Mouse (Mus musculus) forebrain, embryonic 15.5 days (tissue): ENCODE data around the gene Lrrc28. TPM values are rescaled to one million over a fixed set of nuclear protein-coding genes. Genes with fewer than 3 reads are reported as not detected.

Experiments
- ATAC-seq: fragments of 200-750 bp; cut with Nextera tagmentation; replicated peaks from 2 replicates; pipeline ENCODE4 v1.8.0; 2017; ENCODE audit warnings: mild to moderate bottlenecking, moderate TSS enrichment, moderate library complexity
- H3K27ac ChIP-seq: fragments of 300-500 bp; sonication (generic); replicated peaks from 2 replicates; pipeline ENCODE4 v1.5.1; 2015; ENCODE audit warnings: mild to moderate bottlenecking, inconsistent platforms
- H3K27me3 ChIP-seq: fragments of 300-500 bp; sonication (generic); 2 replicates; pipeline ENCODE4 v1.6.1; 2015; ENCODE audit warnings: inconsistent platforms
- H3K36me3 ChIP-seq: fragments of 300-500 bp; sonication (generic); 2 replicates; pipeline ENCODE4 v1.6.1; 2015; ENCODE audit warnings: mild to moderate bottlenecking, inconsistent platforms
- H3K4me1 ChIP-seq: fragments of 300-500 bp; sonication (generic); 2 replicates; pipeline ENCODE4 v1.6.1; 2015; ENCODE audit warnings: inconsistent platforms
- H3K4me2 ChIP-seq: fragments of 300-500 bp; sonication (generic); replicated peaks from 2 replicates; pipeline ENCODE4 v1.6.1; 2015; ENCODE audit warnings: mild to moderate bottlenecking, inconsistent platforms
- H3K4me3 ChIP-seq: fragments of 300-500 bp; sonication (generic); 2 replicates; pipeline ENCODE4 v1.5.1; 2015; ENCODE audit warnings: mild to moderate bottlenecking, inconsistent platforms
- H3K9ac ChIP-seq: fragments of 300-500 bp; sonication (generic); replicated peaks from 2 replicates; pipeline ENCODE4 v1.6.1; 2015; ENCODE audit warnings: mild to moderate bottlenecking, inconsistent platforms
- H3K9me3 ChIP-seq: fragments of 300-500 bp; sonication (generic); 2 replicates; pipeline ENCODE4 v1.6.1; 2016; ENCODE audit warnings: inconsistent platforms
- WGBS: fragments of 180-500 bp; shearing (Covaris S2); methylation state at CpG from one replicate; pipeline ENCODE4 v1.1.7; 2015; ENCODE audit warnings: mixed read lengths; 5-methylcytosine and 5-hydroxymethylcytosine counted together
- polyA plus RNA-seq: library from polyadenylated mRNA; unstranded; fragments of >200 nt; fragmentation: Nextera tagmentation; extraction: Ambion mirVana; gene quantifications from 2 replicates; pipeline ENCODE4 v1.2.1, GENCODE M21; 2015

Lrrc28 gene
- polyA plus RNA-seq, 1 experiment from 2014 or later = 31.0 TPM

DNA sequence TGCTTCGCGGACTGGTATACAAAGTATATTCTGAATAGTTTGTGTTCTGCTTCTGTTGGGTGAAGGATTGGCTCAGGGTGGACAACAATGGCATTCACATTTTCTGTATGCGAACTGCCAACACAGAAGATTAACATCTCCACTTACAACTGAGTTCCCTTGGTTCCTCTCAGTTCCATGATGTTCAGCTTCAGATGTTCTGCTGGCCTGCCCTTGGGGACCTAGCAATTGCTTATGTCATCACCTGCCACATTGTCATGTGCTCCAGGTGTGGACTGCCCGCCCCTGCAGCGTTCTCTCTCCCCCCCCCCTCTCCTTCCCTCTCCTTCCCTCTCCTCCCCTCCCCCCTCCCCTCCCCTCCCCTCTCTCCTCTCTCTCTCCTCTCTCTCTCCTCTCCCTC, 58.6 kb downstream of the Lrrc28 start:
- Histone ChIP-seq H3K27me3 (no peaks in the 10 kb centered on the region), H3K4me1 (no peaks in the 10 kb centered on the region), H3K9ac (no peak overlapping the region), H3K4me3 (no peak overlapping the region), H3K4me2 (no peak overlapping the region), H3K27ac (no peak overlapping the region), H3K9me3 (no peaks in the 10 kb centered on the region), H3K36me3 (no peaks in the 10 kb centered on the region)
- 68% methylated on average over 5 of the region's 5 CpGs for whole genome bisulfite sequencing
- ATAC-seq = no peak

DNA sequence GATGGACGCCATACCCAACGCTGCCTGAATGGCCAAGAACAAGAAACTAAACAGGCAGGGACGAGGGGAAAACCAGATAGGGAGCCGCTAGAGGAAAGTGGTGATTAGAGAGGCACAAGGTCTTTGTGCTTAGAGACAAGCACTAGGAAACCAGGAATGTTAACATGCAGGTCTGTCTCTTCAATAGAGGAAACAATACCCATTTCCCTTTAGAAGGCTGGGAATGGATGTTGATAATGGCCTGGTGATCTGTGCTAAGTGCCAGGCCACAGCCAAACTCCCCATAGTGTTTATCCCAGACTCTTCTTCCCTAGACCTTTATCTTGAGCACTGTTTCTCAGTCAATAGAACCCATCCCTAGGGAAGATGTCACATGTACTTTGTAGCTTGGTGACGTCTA, 61.2 kb downstream of the Lrrc28 start:
- WGBS = 75% methylated on average over 5 of the region's 5 CpGs
- Histone ChIP-seq H3K9me3 (no peaks in the 10 kb centered on the region), H3K4me2 (no peak overlapping the region), H3K4me1 (no peaks in the 10 kb centered on the region), H3K27me3 (no peaks in the 10 kb centered on the region), H3K4me3 (no peak overlapping the region), H3K9ac (no peak overlapping the region), H3K36me3 (no peaks in the 10 kb centered on the region), H3K27ac (no peak overlapping the region)
- no peak for ATAC-seq

DNA sequence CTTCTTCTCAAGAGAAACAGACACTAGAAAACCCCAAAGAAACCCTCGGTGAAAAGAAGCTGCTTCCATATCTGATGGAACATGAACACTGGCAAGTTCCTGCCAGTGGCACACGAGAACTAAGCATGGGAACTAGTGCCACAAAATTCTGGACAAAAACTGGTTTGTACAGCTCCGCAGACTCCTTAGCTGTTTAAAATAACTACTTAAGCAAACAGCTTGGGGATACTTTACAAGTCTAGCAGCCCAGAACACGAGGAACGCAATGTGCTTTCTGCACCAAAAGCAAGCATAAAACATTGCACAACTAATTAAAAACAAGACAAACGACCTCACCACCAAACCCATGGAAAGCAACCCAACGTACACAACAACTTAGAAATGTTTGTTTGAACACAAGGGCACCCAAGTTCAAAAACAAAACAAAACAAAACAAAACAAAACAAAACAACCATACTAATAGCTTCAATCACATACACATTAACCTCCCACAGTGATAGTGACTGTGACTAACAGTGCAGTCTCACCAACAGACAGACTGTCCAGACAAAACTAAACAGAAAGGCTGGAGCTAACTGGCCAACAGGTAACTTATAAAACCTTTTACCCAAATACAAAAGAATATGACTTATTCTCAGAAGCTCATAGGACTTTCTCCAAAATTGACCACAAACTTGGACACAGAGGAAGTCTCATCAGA, 66.1 kb downstream of the Lrrc28 start:
- Histone ChIP-seq H3K27ac (no peak overlapping the region), H3K27me3 (no peaks in the 10 kb centered on the region), H3K9ac (no peak overlapping the region), H3K4me1 (no peaks in the 10 kb centered on the region), H3K4me2 (no peak overlapping the region), H3K4me3 (no peak overlapping the region), H3K36me3 (no peaks in the 10 kb centered on the region), H3K9me3 (no peaks in the 10 kb centered on the region)
- ATAC-seq = no peak
- 57% methylated on average over 7 of the region's 7 CpGs for WGBS

DNA sequence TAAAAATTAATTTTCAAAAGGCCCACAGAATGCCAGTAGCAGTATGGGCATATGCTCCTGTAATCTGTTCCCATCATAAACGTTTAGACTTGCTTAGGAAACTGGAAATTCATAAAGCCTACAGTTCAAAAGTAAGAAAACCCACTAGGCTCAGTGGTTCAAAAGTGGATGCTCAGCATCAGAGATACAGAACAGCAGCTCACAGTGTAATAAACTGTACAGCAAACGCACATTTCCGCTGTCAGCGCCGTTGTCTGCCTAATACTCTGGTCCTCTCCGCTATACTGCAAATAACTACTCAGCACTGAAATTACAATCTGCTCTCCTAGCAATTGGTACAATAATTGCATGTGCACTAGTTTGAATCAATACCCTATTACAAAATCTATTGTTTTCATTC, 67.0 kb downstream of the Lrrc28 start:
- no peaks in the 10 kb centered on the region for H3K27me3 ChIP-seq
- H3K4me2 ChIP-seq = no peak overlapping the region
- WGBS = 82% methylated on average over 6 of the region's 6 CpGs
- no peaks in the 10 kb centered on the region for H3K36me3 ChIP-seq
- no peaks in the 10 kb centered on the region for H3K9me3 ChIP-seq
- no peak overlapping the region for H3K4me3 ChIP-seq
- no peak for ATAC-seq
- no peak overlapping the region for H3K9ac ChIP-seq
- no peak overlapping the region for H3K27ac ChIP-seq
- no peaks in the 10 kb centered on the region for H3K4me1 ChIP-seq

DNA sequence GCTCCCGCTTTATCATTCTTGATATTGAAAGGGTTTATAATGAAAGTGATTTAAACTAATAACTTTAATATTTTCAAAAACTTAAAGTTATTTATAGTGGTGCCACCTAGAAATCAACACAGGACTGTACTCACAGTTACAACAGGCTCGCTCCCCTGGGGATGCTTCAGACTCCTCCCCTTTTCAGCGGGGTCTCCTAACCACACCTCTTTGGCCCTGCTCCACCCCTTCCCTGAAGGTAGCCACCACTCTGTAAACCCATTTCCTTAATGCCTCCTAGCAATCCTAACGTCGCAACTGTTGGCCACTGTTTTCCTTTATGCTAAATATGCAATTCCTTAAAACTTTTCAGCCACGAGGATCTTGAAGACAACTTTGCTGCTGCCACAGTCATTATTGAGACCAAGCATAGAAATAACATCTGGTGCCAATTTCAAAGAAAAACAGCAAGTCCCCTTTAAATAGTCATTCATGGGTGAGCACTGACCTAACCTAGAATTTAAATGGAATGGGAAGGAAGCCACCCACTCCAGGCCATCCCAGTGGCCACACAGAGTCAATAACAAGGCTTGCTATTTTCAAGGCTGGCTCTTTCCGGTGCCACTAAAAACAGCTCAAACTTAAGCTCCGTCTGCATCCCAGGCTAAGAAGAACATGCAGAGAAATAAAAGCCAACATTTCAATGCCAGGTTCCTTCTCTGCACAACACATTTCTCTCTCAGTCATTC, 78.4 kb downstream of the Lrrc28 start:
- Histone ChIP-seq H3K4me1 (0 out of 2 replicates have a peak, but pooled peaks cover 5% of the 10 kb centered on the region), H3K27me3 (no peaks in the 10 kb centered on the region), H3K4me3 (no peak overlapping the region), H3K9me3 (no peaks in the 10 kb centered on the region), H3K9ac (no peak overlapping the region), H3K27ac (no peak overlapping the region), H3K36me3 (no peaks in the 10 kb centered on the region), H3K4me2 (no peak overlapping the region)
- whole genome bisulfite sequencing = 73% methylated on average over 8 of the region's 8 CpGs
- no peak for ATAC-seq

DNA sequence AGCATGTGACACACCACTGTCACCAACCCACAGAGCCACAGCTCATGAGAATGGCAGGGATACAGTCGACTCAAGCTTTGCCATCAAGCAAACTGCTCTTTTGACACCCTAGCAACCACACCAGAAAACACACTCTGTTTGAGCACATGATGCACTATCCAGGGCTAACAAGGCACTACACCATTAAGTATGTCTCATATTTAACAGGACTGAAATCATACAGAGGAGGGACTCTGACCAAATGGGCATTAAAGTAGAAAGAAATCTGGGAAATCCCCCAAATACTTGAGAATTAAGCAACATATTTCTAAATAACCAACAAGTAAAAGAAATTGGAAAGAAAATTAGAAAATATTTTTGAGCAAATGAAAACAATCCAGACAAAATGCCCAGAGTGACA, 79.9 kb downstream of the Lrrc28 start:
- whole genome bisulfite sequencing = 83% methylated on average over 1 of the region's 1 CpGs
- no peak overlapping the region for H3K9ac ChIP-seq
- no peak overlapping the region for H3K27ac ChIP-seq
- 0 out of 2 replicates have a peak, but pooled peaks cover 5% of the 10 kb centered on the region for H3K4me1 ChIP-seq
- ATAC-seq = no peak
- H3K27me3 ChIP-seq = no peaks in the 10 kb centered on the region
- no peak overlapping the region for H3K4me3 ChIP-seq
- no peaks in the 10 kb centered on the region for H3K36me3 ChIP-seq
- H3K4me2 ChIP-seq = no peak overlapping the region
- no peaks in the 10 kb centered on the region for H3K9me3 ChIP-seq

DNA sequence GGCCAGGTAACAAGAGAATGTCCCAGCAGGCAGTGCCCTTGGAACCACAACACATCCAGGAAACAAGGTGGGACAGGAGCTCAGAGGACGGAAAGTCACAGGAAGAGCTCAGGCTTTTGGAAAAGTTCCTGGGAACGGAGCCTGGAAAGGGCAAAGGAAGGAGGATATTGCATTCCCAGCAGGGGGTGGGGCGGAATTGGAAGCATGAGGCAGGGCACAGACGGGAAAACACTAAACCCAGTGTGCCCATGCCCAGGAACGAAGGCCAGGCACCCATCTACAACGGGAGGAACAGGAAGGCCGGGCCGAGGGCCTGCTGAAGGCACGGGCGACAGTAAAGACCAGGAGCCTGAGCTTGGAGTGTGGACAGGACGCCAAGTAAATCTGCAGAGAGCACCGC, 82.9 kb downstream of the Lrrc28 start:
- H3K4me3 ChIP-seq = no peak overlapping the region

DNA sequence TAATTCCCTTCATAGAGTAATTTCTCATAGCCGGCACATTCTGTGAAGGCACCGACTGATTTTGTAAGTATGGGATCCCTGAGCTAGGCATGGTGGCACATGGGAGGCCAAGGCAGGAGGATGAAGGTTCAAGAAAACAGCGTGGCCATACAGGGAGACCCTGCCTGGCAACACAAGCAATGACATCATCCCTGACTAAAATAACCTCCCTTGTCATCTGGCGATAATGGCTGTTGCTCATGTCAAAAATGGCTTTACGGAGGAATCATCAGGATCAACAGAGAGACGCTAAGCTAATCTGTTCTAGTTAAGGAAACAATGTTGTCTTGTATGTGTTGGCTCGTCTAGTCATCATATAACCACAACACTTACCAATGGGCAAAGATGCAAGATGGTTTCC, 85.6 kb downstream of the Lrrc28 start:
- no peaks in the 10 kb centered on the region for H3K27me3 ChIP-seq
- H3K4me2 ChIP-seq = no peak overlapping the region
- WGBS = 83% methylated on average over 7 of the region's 7 CpGs
- no peaks in the 10 kb centered on the region for H3K36me3 ChIP-seq
- no peaks in the 10 kb centered on the region for H3K4me1 ChIP-seq
- H3K9me3 ChIP-seq = no peaks in the 10 kb centered on the region
- H3K27ac ChIP-seq = no peak overlapping the region
- H3K4me3 ChIP-seq = no peak overlapping the region
- no peak overlapping the region for H3K9ac ChIP-seq
- no peak for ATAC-seq

More for the DNA sequence above, 82.9 kb downstream of the Lrrc28 start:
- 72% methylated on average over 12 of the region's 12 CpGs for whole genome bisulfite sequencing
- Histone ChIP-seq H3K27ac (no peak overlapping the region), H3K4me2 (no peak overlapping the region), H3K36me3 (no peaks in the 10 kb centered on the region), H3K9me3 (no peaks in the 10 kb centered on the region), H3K27me3 (no peaks in the 10 kb centered on the region), H3K9ac (no peak overlapping the region), H3K4me1 (0 out of 2 replicates have a peak, but pooled peaks cover 5% of the 10 kb centered on the region)
- no peak for ATAC-seq

DNA sequence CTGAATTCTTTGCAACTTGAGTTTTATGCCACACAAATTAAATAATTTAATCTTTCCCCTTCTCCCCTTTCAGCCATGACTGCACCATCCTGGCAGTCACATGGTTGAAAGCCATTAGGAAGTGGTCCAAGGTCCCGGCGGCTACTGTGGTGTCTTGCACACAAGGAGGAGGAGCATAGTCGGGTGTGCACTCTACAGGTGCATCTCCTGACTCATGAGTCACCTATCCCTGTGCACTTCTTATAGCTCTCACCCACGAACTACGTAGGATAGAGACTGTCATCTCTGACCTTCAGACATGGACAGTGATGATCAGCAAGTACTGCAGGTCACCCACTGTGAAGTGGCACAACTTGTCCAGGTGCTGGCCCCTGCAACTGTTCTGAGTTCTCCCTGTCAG, 86.8 kb downstream of the Lrrc28 start:
- no peaks in the 10 kb centered on the region for H3K4me1 ChIP-seq
- no peaks in the 10 kb centered on the region for H3K27me3 ChIP-seq
- H3K9me3 ChIP-seq = no peaks in the 10 kb centered on the region
- no peak overlapping the region for H3K27ac ChIP-seq
- no peak overlapping the region for H3K4me2 ChIP-seq
- no peak for ATAC-seq
- 83% methylated on average over 5 of the region's 5 CpGs for WGBS
- H3K36me3 ChIP-seq = no peaks in the 10 kb centered on the region
- H3K4me3 ChIP-seq = no peak overlapping the region
- H3K9ac ChIP-seq = no peak overlapping the region

DNA sequence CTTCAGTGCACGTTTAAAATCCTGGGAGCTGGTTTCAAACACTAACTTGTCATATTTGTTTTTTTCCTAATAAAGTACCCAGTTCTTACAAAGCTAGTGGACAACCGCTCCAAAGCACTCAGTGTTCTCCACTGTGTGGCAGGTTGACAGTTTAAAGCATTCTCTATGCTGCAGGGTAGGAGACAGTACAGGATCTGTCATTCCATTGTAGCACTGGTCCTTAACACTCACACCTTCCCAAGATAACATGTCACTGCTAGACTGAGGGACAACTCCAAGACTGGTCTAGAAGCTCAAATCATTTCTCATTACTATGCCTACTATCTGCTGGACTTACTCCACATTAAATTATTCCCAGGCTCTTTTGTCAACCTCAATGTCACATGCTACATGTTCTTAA, 90.2 kb downstream of the Lrrc28 start:
- no peaks in the 10 kb centered on the region for H3K27me3 ChIP-seq
- H3K36me3 ChIP-seq = no peaks in the 10 kb centered on the region
- 94% methylated on average over 2 of the region's 2 CpGs for WGBS
- no peaks in the 10 kb centered on the region for H3K9me3 ChIP-seq
- no peaks in the 10 kb centered on the region for H3K4me1 ChIP-seq
- no peak overlapping the region for H3K9ac ChIP-seq
- H3K27ac ChIP-seq = no peak overlapping the region
- no peak overlapping the region for H3K4me3 ChIP-seq
- H3K4me2 ChIP-seq = no peak overlapping the region
- no peak for ATAC-seq

DNA sequence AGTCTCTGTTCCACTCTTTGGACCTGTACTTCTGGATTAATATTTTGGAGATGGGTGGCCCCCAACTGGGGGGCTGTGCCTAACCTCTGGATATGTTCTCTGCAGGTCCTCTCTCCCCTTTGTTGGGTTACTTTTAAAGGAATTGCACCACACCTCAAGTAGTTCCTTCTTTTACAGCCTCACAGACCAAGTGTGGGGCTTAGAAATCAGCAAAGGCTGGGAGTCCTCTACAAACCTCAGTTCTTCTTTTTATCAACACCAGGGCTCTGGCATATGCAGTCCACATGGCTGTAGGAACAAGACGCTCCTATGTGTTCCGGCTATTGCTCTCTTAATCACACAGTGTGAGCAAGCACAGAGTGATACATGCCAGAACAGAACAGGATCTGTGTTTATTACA, 93.8 kb downstream of the Lrrc28 start:
- Histone ChIP-seq H3K9ac (no peak overlapping the region), H3K9me3 (no peaks in the 10 kb centered on the region), H3K27ac (no peak overlapping the region), H3K36me3 (no peaks in the 10 kb centered on the region), H3K4me2 (no peak overlapping the region), H3K27me3 (no peaks in the 10 kb centered on the region), H3K4me1 (peaks cover 11% of the 10 kb centered on the region), H3K4me3 (no peak overlapping the region)
- no peak for ATAC-seq
- WGBS = 96% methylated on average over 2 of the region's 2 CpGs

DNA sequence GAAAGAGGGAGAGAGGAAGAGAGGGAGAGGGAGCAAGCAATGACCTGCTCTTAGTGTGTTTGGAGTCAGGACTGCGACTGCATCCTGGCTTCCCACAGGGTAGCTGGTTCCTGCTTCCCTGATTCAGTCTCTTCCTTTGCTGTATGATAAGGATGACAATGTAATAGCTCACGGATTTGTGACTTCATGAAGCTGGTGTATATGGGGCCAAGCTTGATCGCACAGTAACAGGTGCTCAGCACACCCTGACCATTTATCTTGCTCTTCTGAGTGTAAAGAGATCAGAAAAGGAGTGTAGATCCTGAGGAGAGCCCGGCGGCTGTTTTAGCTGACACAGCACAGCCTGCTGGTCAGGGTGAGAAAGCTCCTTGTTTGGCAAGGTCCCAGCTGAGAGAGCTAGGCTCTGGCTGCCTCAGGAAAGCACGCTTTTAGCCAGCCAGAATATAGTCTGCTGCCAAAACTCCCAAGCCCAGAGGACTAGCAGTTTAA, 96.0 kb downstream of the Lrrc28 start:
- H3K27me3 ChIP-seq = no peaks in the 10 kb centered on the region
- H3K4me1 ChIP-seq = peaks cover 11% of the 10 kb centered on the region
- peak; percentile 90 for ATAC-seq
- 20% methylated on average over 6 of the region's 6 CpGs for WGBS
- H3K9ac ChIP-seq = no peak overlapping the region
- no peaks in the 10 kb centered on the region for H3K36me3 ChIP-seq
- no peak overlapping the region for H3K4me2 ChIP-seq
- no peak overlapping the region for H3K4me3 ChIP-seq
- no peaks in the 10 kb centered on the region for H3K9me3 ChIP-seq
- H3K27ac ChIP-seq = peak overlapping the region; percentile 41
